Mouse (Mus musculus): ENCODE data around the gene Sf3a1.

The Sf3a1 gene

DNA sequence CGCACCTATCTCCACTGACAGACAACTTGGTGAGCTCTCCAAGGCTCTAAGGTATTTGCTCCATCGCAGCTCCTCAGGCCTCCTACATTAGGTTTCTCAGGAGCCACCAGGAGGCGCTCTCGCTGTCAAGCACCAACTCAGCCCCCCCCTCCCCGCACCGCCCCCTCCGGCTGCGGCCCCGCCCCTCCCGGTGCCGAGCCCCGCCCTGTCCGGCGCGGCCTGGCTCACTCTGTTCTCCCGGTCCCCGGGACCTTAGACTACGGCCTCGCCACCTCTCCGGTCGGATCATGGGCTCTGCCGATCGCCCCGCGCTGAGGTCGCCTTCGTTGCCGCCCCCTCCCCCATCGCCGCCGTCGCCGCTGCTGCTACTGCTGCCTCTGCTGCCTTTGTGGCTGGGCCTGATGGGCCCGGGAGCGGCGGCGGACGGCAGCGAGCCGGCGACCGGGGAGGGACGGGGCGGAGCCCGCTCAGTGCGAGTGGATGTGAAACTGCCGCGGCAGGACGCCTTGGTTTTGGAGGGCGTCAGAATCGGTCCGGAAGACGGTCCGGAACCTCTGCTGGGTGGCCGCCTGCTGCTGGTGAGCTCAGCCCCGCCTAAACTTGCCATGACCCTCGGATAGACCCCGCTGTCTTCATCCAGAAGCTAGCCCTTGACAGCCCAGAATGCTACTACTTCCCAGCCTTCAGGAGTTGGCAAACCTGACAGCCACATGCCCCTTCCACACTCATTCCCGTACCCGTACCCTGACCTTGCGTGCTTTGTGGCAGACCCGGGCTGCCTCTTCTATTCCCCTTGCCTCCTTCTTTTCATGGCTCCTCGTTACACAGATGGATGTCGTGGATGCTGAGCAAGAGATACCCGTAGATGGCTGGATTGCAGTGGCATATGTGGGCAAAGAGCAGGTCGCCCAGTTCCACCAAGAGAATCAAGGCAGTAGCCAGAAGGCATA lies 24.9 kb upstream of the Sf3a1 start, which contains the start of gene Rnf215:
TSS of gene Rnf215 (plus strand) at position 217 of the 950 bp plus-strand sequence.
- peak; percentile 82 to 88 for DNase-seq (ENCODE audit: low spot score in 2 of 2)

DNA sequence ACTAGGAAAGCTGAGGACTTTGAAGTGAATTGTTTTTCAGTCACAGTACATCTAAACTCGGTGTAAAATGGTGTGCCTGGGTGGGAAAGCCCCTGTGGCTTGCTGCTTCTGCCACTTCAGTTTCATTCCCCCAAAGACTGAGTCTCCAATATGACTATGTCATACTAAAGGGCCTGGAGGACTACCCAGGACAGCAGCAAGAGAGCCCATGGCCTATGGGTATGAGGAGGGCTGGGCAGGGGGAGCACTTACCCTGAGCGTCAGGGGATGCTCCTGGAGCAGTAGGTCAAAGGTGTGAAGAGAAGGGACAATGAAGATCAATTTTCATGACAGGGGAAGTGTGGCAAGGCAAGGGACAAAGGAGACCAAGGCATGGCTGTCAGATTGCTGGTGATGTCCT lies 21.2 kb upstream of the Sf3a1 start:
- DNase-seq (ENCODE audit: low spot score in 2 of 2): no peak

DNA sequence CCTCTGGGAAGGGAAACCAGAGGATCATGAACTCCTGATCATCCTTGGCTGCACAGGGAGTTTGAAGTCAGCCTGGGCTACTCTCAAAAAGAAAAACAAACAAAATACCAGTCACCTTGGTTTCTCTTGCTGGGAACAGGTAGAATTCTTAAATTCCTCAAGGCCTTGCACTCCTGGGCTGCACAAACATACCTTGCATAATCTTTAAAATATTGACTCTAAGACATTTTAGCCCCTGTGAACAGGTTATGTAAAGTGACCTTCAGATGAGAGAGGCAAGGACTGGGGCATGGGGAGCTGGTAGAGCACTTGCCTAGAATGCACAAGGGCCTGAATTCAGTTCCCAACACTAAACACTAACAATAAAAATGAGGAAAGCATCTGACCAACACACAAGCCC lies 18.6 kb upstream of the Sf3a1 start:
- no peak for DNase-seq (ENCODE audit: low spot score in 2 of 2)

DNA sequence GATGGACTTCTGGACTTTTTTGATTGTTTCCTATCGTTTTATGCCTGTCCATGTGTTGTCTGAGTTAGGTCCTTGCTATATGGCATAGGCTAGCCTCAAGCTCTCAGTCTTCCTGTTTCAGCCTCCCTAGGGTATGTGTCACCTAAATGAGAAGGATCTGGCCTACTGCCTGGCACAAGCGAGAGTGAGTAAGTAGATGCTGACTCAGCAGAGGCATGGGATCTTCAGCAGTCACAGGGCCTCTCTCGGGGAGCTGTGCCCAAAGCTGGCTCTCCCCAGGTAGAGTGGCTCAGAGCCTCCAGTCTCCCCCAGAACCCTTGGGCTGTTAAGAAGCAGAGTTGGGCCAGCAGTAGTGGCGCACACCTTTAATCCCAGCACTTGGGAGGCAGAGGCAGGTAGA lies 17.8 kb upstream of the Sf3a1 start:
- DNase-seq (ENCODE audit: low spot score in 2 of 2): no peak

DNA sequence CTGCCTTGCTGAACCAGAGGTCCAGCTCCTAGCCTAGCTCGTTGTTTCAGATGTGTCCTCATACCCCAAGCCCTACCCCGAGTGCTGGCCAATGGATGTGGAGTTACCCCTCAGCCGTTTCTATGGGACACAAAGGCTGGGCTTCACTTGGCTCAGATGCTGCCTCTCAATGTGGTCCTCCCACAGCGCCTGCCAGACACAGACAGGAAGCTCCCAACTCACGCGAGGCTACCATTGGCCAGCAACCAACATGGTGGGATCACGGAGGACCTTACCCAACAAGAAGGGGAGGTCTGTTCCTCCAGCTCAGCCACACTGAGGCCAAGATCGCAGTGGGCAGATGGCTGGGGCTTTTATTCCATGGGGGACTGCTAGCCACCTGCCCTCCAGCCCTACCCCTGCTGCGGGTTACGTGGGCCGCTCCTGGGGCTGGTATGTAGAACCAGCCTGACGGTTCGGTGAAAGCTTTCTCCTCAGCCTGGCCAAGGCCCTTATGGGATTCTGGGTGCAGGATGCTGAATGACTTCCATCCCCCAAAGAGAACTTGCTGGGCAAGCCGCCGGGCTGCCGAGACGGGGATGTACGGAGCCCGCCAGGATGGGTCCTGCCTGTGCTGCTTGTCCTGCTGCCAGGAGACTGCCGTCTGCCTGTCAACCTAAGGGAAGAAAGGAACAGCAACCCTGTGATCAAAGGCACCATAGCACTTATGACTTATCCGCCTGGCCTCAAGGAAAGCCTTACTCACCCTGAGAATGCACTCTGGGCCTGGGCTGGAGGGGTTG lies 16.7 kb upstream of the Sf3a1 start:
- no peak for DNase-seq (ENCODE audit: low spot score in 2 of 2)

DNA sequence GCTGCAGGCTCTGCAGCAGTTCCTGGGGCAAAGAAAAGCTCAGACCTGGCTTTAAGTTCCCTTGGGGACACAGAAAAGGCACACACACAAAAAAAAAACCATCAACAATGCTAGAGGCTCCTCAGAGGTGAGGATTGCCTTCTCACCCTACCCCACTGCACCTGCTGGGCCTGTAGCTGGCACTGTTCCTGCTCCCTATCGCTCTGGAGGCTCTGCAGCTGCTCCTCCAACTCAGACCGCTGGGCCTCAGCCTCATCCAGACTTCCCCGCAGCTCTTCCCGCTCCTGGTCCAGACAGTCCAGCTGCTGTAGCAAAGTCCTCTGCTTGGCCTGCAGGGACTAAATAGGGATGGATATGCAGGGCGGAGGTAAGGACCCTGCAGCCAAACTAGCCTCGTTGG lies 13.8 kb upstream of the Sf3a1 start:
- no peak for DNase-seq (ENCODE audit: low spot score in 2 of 2)

DNA sequence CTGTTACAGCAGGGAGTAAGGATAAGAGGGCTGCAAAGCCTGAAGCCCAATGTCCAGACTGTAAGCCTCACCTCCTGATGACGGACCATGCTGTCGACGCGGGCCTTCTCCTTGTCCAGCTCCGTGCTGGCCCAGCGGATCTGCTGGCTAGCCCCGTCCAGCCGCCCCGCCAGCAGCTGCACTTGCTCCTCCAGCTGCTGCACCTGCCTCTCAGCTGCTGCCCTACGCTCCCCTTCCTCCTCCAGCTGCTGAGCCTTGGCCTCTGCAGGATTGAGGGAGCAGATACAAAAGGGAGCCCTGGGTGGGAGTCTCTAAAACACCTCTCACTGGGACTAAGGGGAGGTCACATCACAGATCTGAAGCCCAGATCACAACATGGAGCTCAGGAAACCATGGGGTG lies 13.1 kb upstream of the Sf3a1 start:
- no peak for DNase-seq (ENCODE audit: low spot score in 2 of 2)

DNA sequence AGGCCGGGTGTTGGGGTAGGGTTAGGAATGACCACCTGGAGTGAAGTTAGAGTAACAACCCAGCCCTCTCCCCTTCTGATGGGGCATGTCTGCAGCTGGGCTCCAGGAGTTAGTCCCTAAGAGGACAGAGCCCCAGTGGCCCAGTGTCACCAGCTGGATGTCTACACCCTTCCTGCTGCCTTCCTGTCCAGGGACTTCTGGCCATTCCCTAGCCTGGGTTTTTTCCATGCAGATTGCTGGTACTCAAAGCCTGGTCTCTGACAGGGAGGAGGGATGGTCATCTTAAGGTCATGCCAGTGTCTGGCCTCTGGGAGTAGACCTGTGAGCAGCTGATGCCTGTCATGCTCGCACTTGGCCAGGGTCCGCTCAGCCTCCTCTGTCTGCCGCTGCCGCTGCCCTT lies 12.0 kb upstream of the Sf3a1 start:
- no peak for DNase-seq (ENCODE audit: low spot score in 2 of 2)

DNA sequence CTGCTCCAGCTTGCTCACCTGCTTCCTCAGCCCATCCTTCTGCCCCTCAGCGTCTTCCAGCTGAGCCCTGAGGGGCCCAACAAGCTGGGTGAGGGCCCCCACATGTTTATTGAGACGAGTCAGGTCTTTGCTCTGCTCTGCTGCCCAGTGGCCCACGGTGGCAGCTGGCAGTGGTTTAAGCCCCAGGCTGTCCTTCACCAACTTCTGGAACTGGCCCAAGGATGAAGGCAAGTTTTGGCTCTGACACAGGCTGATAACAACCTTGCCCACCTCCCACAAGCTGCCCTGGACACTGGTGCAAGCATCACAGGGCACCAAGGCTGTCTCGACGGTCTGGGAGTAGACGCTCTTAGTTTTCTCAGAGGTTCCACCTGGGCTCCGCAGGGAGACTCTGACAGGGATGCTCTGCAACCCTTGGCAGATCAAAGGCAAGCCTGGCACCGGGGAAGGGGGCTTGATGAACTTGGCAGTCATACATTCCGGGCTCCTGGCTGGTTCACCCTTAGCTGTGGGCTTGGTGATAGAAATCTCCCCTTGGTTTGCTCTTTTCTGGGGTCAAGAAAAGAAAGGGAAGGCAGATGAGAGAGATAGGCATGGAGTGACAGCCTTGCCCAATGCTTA lies 11.5 kb upstream of the Sf3a1 start:
- no peak for DNase-seq (ENCODE audit: low spot score in 2 of 2)

DNA sequence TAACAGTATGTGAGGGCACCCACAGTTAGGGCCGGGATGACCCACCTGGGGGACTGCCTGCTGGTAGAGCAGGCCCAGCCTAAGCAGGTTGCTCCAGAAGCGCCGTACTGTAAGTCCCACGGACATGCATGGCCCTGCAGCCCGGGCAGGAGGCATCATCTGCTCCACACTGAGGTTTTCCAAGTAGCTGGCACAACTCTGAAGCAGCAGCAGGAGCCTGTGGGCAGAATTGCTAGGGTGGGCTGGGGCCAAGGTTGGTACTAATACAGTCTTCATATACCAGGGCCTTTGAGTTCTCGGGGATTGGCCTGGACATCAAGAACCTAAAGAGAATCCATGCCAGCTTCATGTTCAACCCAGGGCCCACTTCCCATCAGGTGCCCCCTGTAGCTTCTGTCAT lies 10.3 kb upstream of the Sf3a1 start:
- no peak for DNase-seq (ENCODE audit: low spot score in 2 of 2)

DNA sequence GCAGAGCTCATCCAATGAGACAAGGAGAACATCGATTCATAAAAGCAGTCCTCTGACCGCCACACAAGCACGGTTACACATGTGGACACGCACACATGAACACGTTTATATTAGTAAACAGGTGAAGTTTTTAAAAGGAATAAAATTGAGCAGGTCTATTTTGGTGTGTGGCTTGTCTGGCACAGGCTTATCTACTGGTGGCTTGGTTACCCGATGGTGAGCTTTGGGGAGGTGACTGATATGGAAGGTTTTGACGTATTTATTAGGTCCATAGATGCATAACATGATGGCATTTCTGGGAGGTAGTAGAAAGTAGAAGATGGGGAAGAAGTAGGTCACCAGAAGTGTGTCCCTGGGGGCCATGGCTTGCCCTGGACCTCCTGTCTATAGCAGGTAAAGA lies 6.5 kb upstream of the Sf3a1 start:
- DNase-seq (ENCODE audit: low spot score in 2 of 2): no peak

DNA sequence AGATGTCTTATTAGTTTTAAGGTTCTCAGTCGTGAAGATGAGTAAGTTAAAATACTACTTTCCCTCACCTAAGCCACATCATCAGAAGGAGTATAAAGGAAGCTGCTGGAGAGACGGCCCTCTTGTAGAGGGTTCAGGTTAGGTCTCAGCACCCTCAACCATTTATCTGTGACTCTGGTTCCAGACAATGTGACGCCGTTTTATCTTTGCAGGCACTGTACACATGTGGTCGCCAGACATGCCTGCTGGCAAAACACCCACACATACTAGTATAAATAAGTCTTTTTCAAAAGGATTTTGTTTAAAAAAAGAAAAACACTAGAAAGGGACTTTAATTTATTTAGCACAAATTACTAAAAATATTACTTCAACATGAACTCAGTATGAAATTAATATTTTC lies 4.5 kb upstream of the Sf3a1 start:
- DNase-seq (ENCODE audit: low spot score in 2 of 2): no peak

DNA sequence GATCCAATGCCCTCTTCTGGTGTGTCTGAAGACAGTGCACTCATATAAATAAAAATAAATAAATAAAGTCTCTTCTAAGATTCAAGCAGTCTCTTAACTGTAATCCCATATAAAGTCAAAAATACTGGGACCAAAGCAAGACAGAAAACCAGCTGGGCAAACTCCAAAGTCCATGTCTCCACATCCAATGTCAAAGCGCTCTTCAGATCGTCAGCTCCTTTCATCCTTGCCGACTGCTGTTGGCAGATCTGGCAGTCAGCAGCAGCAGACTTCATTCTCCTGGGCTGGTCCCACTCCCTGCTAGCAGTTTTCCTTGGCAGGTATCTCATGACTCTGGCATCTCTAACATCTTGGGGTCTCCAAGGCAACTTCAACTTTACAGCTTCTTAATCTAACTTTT lies 1.5 kb upstream of the Sf3a1 start:
- no peak for DNase-seq (ENCODE audit: low spot score in 2 of 2)

DNA sequence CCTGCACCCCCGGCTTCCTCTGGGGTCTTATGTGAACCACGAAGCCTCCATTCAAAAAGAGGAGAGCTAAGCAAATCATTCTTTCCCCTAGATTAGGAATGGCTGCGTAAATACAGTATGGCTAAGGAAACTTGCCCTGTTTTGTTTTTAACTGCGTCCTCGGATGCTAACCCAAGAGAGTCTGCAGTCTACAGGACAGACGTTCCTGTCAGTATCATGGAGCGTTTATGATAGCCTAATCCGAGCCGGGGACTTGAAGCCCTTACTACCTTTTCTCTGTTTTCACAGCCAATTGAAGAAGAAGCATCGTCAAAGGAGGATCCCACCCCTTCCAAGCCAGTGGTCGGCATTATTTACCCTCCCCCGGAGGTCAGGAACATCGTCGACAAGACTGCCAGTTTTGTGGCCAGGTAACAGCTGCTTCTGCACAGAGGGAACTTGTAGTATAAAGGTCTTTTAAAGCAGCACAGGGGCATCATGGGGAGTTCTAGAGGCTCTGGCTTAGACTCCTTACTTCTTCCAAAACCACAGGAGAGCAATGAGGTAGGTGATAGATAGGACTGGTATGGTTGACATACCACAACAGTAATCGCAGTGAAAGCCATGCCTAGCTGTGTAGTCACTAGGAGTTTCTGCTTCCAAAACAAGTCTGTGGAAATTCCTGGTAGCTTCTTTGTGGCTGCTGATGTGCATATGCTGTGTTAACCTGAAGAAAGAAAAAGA lies 769 bp downstream of the Sf3a1 start:
- no peak for DNase-seq (ENCODE audit: low spot score in 2 of 2)

DNA sequence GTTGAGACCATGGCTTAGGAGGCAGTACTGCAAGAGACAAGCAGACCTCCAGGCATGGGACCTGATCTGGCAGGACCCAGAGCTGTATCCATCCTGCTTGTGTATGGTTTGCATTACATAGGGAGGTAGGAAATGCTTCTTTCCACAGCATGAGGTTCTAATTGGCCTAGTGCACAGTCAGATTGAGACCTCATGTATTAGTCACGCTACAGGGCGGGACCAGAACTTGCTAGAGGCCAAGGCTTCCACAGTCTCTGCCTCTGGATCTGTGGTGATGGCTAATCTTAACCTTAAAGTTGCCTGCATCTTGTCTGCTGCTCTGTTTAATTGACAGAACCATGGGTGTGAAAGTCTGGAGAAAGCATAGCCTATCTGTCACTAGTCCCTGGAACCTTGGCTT lies 4.6 kb downstream of the Sf3a1 start:
- DNase-seq (ENCODE audit: low spot score in 2 of 2): no peak

DNA sequence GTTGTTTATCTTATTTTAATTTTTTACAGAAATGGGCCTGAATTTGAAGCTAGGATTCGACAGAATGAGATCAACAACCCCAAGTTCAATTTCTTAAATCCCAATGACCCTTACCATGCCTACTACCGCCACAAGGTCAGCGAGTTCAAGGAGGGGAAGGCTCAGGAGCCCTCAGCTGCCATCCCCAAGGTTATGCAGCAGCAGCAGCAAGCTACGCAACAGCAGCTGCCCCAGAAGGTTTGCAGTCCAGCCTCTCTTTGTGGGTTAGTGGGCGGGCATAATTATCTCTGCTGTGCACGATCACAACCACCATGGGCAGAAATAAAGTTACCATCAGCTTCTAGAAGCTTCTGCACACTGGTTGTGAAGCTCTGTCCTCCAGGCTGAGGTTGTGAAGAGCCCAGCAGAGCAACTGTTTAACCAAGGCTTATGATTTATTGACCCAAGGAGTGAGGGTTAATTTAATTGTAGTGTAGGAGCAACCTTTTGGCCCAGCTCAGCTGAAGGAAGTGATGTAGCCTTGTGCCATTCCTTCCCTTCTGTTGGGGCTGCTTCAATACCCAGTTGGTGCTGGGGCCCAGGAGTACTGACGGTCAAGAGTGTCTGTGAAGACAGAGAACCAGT lies 6.4 kb downstream of the Sf3a1 start:
- DNase-seq (ENCODE audit: low spot score in 2 of 2): no peak

DNA sequence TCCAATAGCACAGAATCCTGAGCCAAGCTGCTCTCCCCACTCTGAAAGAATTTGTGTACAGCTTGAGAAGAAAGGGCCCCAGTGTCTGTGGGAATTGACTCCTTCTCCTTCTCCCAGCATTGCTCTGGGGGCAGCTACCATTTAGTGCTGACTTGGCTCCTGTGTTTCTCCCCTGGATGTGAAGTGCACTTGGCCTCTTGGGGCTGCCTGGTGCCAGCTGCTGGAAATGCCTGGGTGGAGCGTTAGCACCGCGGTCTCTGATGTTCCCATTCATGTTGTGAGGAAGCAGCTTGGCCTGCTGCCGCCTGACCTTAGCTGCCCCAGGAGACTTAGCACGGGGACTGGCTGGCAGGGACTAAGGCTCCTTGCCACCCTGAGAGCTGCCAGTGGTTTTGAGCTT lies 14.4 kb downstream of the Sf3a1 start:
- DNase-seq (ENCODE audit: low spot score in 2 of 2): no peak

DNA sequence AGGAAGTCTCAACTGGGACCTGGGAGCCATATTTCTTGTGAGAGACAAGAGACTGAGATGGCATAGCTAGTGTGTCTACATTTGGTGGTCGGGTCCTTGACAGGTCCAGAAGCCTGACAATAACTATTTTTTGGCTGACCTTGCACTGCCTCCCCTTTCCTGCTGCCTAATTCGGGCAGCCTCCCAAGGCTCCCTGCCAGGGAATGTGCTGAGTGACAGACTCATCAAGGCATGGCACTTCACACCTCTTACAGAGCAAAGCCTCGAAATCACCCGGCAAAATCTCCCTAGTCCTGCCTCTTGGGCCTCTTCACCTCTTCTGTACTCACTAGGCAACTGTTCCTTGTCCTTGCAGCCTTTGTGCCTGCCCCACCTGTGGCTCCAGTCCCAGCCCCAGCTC lies 17.6 kb downstream of the Sf3a1 start:
- no peak for DNase-seq (ENCODE audit: low spot score in 2 of 2)

DNA sequence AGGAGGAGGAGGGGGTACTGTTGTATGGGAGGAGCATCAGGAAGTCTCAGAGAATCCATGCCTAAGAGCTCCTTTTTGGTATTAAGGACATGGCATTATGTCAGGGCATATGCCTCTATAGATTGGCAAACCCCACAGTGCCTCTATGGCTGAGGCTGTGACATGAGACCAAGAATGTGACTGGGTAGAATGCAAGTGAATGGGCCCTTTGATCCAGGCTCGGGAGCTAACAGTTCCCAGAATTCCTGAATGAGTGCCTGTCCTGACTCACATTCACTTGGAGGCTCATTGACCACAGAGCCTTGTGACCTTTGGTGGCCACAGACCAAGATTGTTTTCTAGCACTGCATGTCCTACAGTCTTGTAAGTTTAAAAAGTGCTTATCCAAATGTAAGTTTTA lies 21.9 kb downstream of the Sf3a1 start:
- DNase-seq (ENCODE audit: low spot score in 2 of 2): no peak

DNA sequence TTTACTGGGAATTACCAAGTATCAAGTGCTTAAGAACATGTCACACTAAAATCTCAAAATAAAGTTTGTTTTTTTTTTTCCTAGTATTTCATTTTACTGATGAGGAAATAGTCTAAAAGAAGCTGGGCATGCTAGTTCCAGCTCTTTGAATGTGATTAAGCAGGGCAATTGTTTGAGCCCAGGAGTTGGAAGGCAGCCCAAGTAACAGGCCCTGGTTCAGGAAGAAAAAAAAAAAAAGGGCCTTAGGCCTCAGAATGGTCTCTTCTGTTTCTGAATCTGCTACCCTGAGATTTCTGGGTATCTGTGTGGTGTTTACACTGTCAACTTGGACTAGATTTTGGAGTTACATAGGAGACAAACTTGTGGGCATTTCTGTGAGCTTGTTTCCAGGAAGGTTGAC lies 23.4 kb downstream of the Sf3a1 start:
- no peak for DNase-seq (ENCODE audit: low spot score in 2 of 2)

DNA sequence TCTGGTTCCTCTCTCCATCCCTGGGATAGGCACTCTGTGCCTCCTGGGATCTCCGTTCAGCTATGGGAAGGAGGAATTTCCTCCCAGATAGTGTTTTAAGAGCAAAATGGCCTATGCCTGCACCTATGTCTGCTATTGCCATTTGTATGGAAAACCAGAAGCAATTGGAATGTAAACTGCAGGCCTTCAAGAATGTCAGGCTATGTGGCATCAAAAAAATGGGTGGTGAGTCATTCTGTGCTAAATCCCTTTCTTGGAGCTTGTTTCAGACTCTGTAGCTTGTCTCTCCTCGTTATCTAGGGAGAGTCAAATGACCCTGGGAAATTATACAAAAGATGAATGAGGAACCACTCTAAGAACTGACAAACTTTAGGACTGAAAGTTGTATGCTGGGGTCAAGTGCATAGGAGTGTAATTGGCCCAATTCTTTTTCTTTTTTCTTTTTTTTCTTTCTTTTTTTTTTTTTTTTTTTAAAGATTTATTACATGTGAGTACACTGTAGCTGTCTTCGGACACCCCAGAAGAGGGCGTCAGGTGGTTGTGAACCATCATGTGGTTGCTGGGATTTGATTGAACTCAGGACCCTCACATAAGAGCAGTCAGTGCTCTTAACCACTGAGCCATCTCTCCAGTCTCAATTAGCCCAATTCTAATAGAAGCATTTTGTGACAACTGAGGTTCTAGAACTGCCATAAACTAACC lies 24.3 kb downstream of the Sf3a1 start:
- no peak for DNase-seq (ENCODE audit: low spot score in 2 of 2)

Measured in spleen, postnatal 14 days (tissue).